Mouse (Mus musculus): ENCODE results near the gene Cog2. TPM values are rescaled to one million over a fixed set of nuclear protein-coding genes. Genes with fewer than 3 reads are reported as not detected.
A peak's percentile ranks its signal among the peaks of the same experiment; 100 is the strongest.

The Cog2 gene
- 35.6 and 36.4 TPM in 2 replicates for polyA plus RNA-seq (2015; fragmentation: Nextera tagmentation; extraction: Ambion mirVana)

DNA sequence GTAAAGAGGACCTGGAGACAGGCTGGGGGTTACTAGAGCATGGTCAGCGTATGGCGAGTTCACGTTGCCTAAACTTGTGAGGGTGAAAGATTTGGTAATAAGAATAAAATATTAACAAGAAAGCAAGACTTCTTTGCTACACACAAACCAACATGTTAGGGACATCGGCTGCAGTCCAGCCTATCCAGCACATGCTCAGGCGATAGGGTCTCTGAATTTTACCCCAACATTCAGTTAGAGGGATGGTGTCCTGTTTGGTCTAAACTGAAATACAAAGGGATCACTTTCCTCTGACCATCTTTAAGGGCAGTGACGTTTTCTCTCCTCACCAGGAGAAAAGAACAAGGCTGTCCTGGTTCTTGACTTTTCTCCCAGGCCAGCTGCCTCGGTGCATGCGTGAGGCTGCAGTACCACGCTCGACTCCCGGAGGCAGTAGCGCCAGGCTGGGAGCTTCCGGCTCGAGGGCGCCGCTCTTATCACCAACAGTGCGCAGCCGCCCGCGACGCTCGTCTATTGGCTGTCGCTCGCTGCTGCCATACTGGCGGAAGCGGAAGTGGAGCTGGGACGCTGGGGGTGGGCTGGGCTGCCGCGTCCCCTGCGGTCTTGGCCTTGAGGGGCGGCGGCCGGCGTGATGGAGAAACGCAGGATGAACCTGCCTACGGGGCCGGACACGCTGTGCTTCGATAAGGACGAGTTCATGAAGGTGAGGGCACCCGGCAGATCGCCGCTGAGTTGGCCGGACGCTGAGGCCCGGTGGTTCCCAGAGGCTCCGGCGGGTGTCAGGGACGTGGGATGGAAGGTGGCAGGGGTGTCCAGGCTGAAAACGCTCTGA, at the start of gene Cog2:
Gene Cog2 (plus strand): TSS at position 519 of the 832 bp plus-strand sequence.
- peak; percentile 99 for ATAC-seq (replicated peaks; ENCODE audit: low FRiP score)
- H3K27ac ChIP-seq = peak within 1 kb of the TSS; percentile 54; the same call in 1 of the 2 replicates
- 0 out of 2 replicates have a peak, but pooled peaks cover 12% of the 10 kb centered on the region for H3K27me3 ChIP-seq
- peak within 1 kb of the TSS; percentile 98 for H3K4me3 ChIP-seq (replicated peaks)
- WGBS = 10% methylated on average over 50 of the region's 50 CpGs
- H3K36me3 ChIP-seq = peaks cover 9% of the 10 kb centered on the region; the same call in 1 of the 2 replicates
- H3K4me2 ChIP-seq = peak within 1 kb of the TSS; percentile 83
- peaks cover 19% of the 10 kb centered on the region for H3K4me1 ChIP-seq
- H3K9me3 ChIP-seq (replicated peaks) = no peaks in the 10 kb centered on the region
- peak within 1 kb of the TSS; percentile 79 for H3K9ac ChIP-seq

DNA sequence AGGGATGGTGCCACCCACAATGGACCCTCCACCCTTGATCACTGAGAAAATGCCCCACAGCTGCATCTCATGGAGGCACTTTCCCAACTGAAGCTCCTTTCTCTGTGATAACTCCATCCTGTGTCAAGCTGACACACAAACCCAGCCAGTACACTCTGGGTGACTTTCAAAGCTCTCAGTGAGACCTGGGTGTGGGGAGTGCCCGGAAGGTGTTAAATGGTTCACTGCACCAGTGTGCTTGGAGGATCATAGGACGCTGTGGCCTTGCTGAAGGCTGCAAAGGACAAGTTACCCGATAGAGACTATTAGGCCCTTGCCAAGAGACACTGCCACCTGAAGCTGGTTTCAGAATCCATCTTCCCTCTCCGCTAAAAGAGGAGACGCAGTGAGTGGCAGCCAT, 44.9 kb upstream of the Cog2 start:
- H3K27me3 ChIP-seq = no peaks in the 10 kb centered on the region
- WGBS = 42% methylated on average over 5 of the region's 5 CpGs
- no peaks in the 10 kb centered on the region for H3K9me3 ChIP-seq (replicated peaks)
- no peak overlapping the region for H3K9ac ChIP-seq
- no peak overlapping the region for H3K4me3 ChIP-seq (replicated peaks)
- H3K4me2 ChIP-seq = no peak overlapping the region
- no peak overlapping the region for H3K27ac ChIP-seq
- ATAC-seq (replicated peaks; ENCODE audit: low FRiP score) = 0 out of 2 replicates have a peak, but pooled peaks have one; percentile 52
- H3K36me3 ChIP-seq = no peaks in the 10 kb centered on the region
- peaks cover 12% of the 10 kb centered on the region for H3K4me1 ChIP-seq

DNA sequence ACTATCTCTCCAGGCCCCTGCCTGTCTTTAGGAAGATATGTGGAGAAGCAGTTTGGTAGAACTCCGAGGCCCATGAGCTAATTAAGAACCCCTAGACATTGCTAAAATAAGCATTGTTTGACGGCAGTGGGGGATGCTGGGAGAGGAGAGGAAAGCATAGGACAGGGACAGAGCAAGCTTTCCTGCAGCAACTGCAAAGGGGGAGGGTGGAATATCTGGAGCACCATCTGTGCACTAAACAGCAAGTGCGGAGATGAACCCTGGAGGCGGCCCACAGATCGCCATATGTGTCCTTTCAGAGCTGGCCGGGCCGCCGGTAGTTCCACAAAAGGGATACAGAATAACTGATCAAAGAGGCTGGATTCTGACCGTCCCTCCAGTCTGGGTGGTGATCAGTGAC, 43.9 kb upstream of the Cog2 start:
- WGBS = 32% methylated on average over 9 of the region's 9 CpGs

DNA sequence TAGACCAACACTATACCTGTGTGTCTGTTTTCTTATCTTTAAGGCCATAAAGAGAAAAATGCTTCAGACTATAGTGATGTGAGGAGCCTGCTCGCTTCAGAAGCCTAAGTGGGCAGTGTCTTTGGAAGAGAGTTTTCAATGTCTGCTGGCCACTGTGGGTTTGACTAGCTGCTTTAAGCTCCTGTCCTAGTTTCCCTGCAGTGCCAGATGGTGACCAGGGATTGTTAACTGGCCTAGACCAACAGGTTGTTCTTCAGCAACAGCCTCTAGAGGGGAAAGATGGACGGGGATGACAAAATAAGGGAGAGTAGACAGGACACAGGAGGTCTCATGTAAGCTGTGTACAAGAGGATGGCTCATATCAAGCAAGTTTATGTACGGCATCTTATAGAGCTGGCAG, 41.3 kb upstream of the Cog2 start:
- peaks cover 12% of the 10 kb centered on the region for H3K4me1 ChIP-seq
- no peak overlapping the region for H3K27ac ChIP-seq
- no peaks in the 10 kb centered on the region for H3K9me3 ChIP-seq (replicated peaks)
- H3K36me3 ChIP-seq = no peaks in the 10 kb centered on the region
- H3K4me2 ChIP-seq = no peak overlapping the region
- no peak for ATAC-seq (replicated peaks; ENCODE audit: low FRiP score)
- H3K27me3 ChIP-seq = no peaks in the 10 kb centered on the region
- H3K4me3 ChIP-seq (replicated peaks) = no peak overlapping the region
- WGBS = 86% methylated on average over 3 of the region's 3 CpGs
- no peak overlapping the region for H3K9ac ChIP-seq

More for the DNA sequence above, 43.9 kb upstream of the Cog2 start:
- Histone ChIP-seq H3K4me2 (no peak overlapping the region), H3K4me3 (replicated peaks) (no peak overlapping the region), H3K36me3 (no peaks in the 10 kb centered on the region), H3K9me3 (replicated peaks) (no peaks in the 10 kb centered on the region), H3K9ac (no peak overlapping the region), H3K27ac (no peak overlapping the region), H3K27me3 (no peaks in the 10 kb centered on the region), H3K4me1 (peaks cover 12% of the 10 kb centered on the region)
- no peak for ATAC-seq (replicated peaks; ENCODE audit: low FRiP score)

DNA sequence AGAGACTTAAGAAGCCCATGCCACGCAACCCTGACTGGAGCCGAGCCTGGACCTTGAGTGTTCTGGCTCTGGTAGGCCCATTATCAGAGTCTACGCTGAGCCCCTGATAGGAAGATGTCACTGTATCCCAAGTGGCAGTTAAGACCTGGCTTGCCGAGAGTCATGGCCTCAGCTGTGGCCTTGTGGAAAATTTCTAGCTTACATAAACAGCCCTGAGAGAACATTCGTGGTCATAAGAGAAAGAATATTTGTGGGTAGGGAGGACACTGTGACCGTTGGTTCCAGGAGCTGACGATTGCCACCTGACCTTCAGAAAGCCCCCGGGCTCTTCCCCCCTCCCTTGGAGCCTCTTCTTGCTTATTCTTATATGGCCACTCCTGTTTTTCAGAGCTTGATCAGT, 40.2 kb upstream of the Cog2 start:
- WGBS = 65% methylated on average over 8 of the region's 8 CpGs
- H3K4me2 ChIP-seq = no peak overlapping the region
- no peaks in the 10 kb centered on the region for H3K27me3 ChIP-seq
- H3K4me1 ChIP-seq = peaks cover 12% of the 10 kb centered on the region
- H3K36me3 ChIP-seq = no peaks in the 10 kb centered on the region
- no peak overlapping the region for H3K27ac ChIP-seq
- no peak overlapping the region for H3K9ac ChIP-seq
- H3K4me3 ChIP-seq (replicated peaks) = no peak overlapping the region
- no peak for ATAC-seq (replicated peaks; ENCODE audit: low FRiP score)
- H3K9me3 ChIP-seq (replicated peaks) = no peaks in the 10 kb centered on the region

DNA sequence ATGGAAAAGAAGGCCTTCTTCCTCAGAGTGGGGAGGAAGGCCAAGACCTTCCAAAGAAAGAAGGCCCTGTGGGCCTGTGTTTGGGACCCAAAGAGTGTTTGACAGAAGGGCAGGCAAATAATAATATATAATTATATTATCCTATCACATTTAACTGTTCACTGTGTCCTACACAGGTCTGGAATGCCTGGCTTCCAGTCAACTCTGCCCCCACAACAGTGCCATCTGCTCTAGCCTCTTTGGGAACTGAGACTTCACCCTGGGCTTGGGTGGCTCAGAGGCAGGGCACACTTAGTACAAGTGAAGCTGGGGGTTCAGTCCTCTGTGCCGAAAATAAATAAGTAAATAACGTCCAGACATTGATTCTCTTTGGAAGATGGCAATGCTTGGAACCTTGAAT, 37.8 kb upstream of the Cog2 start:
- no peaks in the 10 kb centered on the region for H3K4me1 ChIP-seq
- H3K9me3 ChIP-seq (replicated peaks) = no peaks in the 10 kb centered on the region
- H3K4me2 ChIP-seq = no peak overlapping the region
- H3K36me3 ChIP-seq = no peaks in the 10 kb centered on the region
- ATAC-seq (replicated peaks; ENCODE audit: low FRiP score) = no peak
- WGBS = 94% methylated on average over 2 of the region's 2 CpGs
- no peak overlapping the region for H3K27ac ChIP-seq
- no peak overlapping the region for H3K9ac ChIP-seq
- H3K4me3 ChIP-seq (replicated peaks) = no peak overlapping the region
- H3K27me3 ChIP-seq = no peaks in the 10 kb centered on the region

DNA sequence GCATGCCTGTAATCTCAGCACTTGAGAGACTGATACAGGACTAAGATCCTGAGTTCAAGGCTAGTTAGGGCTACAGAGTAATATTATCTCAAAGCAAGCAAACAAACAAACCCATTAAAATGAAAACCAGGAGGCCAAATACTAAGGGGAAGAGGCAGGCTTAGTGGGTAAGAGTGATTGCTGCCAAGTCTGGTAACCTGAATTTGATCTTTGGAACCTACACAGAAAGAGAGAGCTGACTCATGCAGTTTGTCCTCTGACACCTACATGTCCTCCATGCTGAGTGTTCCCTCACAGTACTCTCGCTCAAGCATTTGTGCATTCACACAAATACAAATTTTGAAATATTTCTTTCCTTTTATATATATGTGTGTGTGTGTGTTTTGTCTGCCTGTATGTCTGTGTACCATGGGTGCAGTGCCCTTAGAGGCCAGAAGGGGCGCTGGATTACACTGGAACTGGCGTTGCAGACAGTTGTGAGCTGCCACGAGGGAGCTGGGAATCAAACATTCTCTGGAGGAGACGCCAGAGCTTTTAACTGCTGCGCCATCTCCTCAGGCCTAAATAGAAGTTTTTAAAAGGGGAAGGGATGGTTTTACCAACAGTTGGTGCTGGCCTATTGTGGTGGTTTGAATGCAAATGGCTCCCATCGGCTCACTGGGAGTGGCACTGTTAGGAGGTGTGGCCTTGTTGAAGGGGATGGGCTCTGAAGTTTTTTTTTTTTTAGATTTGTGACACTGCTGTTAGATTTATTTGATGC, 37.0 kb upstream of the Cog2 start:
- H3K4me2 ChIP-seq = no peak overlapping the region
- no peak overlapping the region for H3K9ac ChIP-seq
- no peaks in the 10 kb centered on the region for H3K9me3 ChIP-seq (replicated peaks)
- no peaks in the 10 kb centered on the region for H3K36me3 ChIP-seq
- WGBS = 71% methylated on average over 7 of the region's 7 CpGs
- no peak overlapping the region for H3K27ac ChIP-seq
- no peak overlapping the region for H3K4me3 ChIP-seq (replicated peaks)
- no peaks in the 10 kb centered on the region for H3K4me1 ChIP-seq
- no peak for ATAC-seq (replicated peaks; ENCODE audit: low FRiP score)
- H3K27me3 ChIP-seq = no peaks in the 10 kb centered on the region

DNA sequence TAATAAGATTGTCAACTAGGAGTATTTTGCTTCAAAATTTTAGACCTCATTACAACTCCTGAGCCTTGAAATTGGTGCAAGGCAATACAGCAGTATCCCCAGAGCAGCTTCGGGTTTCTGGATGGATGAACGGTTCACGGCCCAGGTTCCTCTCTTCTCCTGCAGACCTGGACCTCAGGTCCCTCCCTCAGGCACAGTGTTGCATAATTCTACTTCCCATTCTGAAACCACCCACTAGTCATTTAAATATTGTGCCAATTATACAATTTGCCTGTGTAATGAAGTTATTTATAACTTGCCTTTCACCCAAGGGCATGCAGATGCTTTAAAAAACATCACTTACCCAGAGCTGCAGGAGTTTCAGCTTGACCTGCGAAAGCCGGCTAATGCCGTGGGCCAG, 31.3 kb upstream of the Cog2 start:
- Histone ChIP-seq H3K36me3 (no peaks in the 10 kb centered on the region), H3K4me3 (replicated peaks) (no peak overlapping the region), H3K27me3 (no peaks in the 10 kb centered on the region), H3K4me1 (no peaks in the 10 kb centered on the region), H3K9ac (no peak overlapping the region), H3K9me3 (replicated peaks) (no peaks in the 10 kb centered on the region), H3K27ac (no peak overlapping the region), H3K4me2 (no peak overlapping the region)
- ATAC-seq (replicated peaks; ENCODE audit: low FRiP score) = no peak
- 79% methylated on average over 6 of the region's 6 CpGs for WGBS

DNA sequence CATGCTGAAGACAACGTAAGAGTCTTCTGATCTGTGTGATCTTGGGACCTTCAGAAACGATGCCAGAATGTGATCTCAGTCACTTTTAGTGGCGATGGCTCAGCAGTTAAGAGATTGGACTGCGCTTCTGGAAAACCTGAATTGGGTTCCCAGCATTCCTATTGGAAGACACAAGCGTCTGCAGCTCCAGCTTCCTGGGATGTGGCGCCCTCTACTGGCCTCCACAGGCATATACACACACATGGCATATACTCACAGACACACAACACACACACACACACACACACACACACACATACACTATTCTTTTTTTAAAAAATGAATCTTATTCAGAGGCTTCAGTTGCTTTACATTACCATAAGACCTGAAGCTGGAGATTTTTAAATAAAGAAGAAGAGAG, 30.8 kb upstream of the Cog2 start:
- Histone ChIP-seq H3K9ac (no peak overlapping the region), H3K27ac (no peak overlapping the region), H3K36me3 (no peaks in the 10 kb centered on the region), H3K27me3 (no peaks in the 10 kb centered on the region), H3K4me2 (no peak overlapping the region), H3K4me1 (no peaks in the 10 kb centered on the region), H3K9me3 (replicated peaks) (no peaks in the 10 kb centered on the region), H3K4me3 (replicated peaks) (no peak overlapping the region)
- no peak for ATAC-seq (replicated peaks; ENCODE audit: low FRiP score)
- 90% methylated on average over 6 of the region's 6 CpGs for WGBS

DNA sequence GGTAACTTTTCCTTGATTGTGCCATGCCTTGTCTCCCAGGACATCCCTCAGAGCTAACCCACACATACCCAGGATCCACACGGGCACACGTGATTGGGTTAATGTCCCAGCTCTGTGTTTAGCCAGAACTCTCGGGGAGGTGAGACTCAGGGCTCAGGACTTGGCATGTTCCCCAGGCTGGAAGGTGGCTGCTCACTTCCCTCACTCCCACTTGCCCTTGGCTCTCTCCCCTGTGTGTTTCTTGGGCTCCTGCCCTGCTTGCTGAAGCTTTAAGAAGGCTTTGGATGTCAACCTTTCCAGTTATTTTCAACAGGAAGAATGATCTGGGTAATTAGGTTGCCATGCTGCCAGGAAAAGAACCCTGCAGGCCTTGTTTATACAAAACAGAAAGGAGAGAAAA, 26.2 kb upstream of the Cog2 start:
- Histone ChIP-seq H3K4me2 (no peak overlapping the region), H3K9me3 (replicated peaks) (no peaks in the 10 kb centered on the region), H3K27me3 (no peaks in the 10 kb centered on the region), H3K36me3 (no peaks in the 10 kb centered on the region), H3K4me1 (no peaks in the 10 kb centered on the region; the same call in 1 of the 2 replicates), H3K27ac (no peak overlapping the region), H3K4me3 (replicated peaks) (no peak overlapping the region), H3K9ac (no peak overlapping the region)
- ATAC-seq (replicated peaks; ENCODE audit: low FRiP score) = no peak
- WGBS = 73% methylated on average over 3 of the region's 3 CpGs

DNA sequence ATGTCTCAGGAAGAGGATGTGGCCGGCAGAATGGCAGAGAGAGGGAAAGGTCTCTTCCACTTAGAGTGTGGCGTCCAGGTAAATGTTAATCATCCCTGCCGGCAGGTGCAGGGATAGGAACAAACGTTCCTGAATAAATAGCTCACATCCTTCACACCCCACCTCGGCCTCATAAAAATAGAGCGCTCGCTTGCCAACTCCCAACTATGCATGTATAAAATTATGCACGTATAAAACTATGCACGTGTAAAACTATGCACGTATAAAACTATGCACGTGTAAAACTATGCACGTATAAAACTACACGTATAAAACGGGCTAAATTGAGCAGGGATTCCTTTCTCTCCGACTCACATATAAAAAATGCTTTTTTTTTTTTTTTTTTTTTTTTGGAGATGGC, 25.6 kb upstream of the Cog2 start:
- no peaks in the 10 kb centered on the region for H3K27me3 ChIP-seq
- 86% methylated on average over 15 of the region's 15 CpGs for WGBS
- ATAC-seq (replicated peaks; ENCODE audit: low FRiP score) = no peak
- no peaks in the 10 kb centered on the region; the same call in 1 of the 2 replicates for H3K4me1 ChIP-seq
- no peak overlapping the region for H3K4me2 ChIP-seq
- H3K4me3 ChIP-seq (replicated peaks) = no peak overlapping the region
- H3K36me3 ChIP-seq = no peaks in the 10 kb centered on the region
- H3K27ac ChIP-seq = no peak overlapping the region
- H3K9me3 ChIP-seq (replicated peaks) = no peaks in the 10 kb centered on the region
- no peak overlapping the region for H3K9ac ChIP-seq

DNA sequence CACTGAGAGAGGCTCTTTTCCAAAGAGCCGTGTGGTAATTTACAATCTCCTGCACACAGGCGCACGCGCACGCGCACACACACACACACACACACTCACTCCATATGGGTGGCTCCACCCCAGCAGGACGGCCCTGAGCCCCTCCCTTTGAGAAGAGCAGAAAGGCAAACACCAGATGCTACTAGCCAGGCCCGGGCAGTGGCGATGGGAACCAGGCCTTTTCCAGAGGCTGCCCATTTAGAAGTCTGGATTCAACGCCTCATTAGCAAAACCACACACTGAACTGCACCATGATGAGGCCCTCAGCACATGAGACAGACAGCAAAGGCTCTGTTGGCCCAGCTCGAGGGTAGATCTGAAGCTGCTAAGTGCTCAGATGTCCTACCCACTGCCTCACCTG, 24.9 kb upstream of the Cog2 start:
- Histone ChIP-seq H3K27ac (no peak overlapping the region), H3K9me3 (replicated peaks) (no peaks in the 10 kb centered on the region), H3K4me3 (replicated peaks) (no peak overlapping the region), H3K9ac (no peak overlapping the region), H3K36me3 (no peaks in the 10 kb centered on the region), H3K4me2 (no peak overlapping the region), H3K4me1 (no peaks in the 10 kb centered on the region; the same call in 1 of the 2 replicates), H3K27me3 (no peaks in the 10 kb centered on the region)
- ATAC-seq (replicated peaks; ENCODE audit: low FRiP score) = no peak
- WGBS = 66% methylated on average over 11 of the region's 11 CpGs
